Mouse (Mus musculus): ENCODE results near the gene Ctbp2. TPM values are rescaled to one million over a fixed set of nuclear protein-coding genes. Genes with fewer than 3 reads are reported as not detected.

Ctbp2 gene
- 34.8 to 40.1 TPM (median 35.2 TPM) in 3 replicates for total RNA-seq (2017)

- ATAC-seq (replicated peaks; ENCODE audit: insufficient number of reproducible peaks, low FRiP score, low TSS enrichment, poor library complexity, severe bottlenecking) = peak; percentile 78
These were observed at the start of gene Ctbp2 for GRCm38 (mm10) chr7:133123999-133124700. Gene Ctbp2, minus strand, starts transcription at chr7:133124354.

DNA sequence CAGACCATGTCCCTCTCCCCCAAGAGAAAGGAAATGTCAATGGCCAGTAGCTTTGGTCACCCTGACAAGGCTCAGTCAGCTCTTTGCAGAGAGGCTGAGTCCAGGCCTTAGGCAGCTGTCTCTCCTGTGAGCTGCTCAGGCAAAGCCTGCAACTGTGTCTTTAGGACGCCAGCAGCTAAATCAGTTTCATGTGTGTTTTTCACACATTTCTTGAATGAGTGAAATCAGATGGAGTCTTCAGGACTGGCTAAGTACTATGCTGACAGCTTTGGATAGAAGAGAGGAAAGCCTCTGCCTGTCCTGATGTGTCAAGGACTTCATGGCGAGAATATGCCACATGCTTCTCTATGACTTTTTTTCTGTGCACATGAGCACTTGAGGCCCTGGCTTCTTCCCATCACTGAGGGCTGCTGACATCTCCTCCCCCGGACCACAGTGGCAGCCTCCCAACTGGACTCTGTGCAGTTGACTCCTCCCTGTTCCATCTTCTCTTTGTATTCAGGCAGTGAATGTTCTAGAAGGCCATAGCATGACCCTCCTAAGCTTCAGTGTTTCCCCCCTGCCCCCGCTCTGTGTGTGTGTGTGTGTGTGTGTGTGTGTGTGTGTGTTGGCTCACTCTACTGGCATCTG, 47.4 kb upstream of the Ctbp2 start:
- no peak for ATAC-seq (replicated peaks; ENCODE audit: insufficient number of reproducible peaks, low FRiP score, low TSS enrichment, poor library complexity, severe bottlenecking)

DNA sequence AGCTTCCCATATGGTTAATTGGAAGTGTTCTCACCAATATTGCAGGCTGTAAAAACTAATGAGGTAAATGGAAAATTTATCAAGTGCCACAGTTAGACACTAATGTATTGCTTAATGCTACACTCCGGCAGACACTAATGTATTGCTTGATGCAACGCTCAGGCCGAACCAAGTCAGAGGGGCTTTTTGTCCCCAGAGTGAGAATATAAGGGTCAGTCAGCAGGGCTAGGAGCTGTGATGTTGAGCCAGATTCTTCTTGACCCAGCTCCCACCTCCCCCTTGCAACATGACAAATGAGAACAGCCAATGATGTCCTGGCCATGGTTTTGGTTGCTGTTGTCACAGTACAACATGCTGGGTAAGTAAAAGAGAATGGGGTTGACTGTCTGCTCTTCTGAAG, 44.8 kb upstream of the Ctbp2 start:
- ATAC-seq (replicated peaks; ENCODE audit: insufficient number of reproducible peaks, low FRiP score, low TSS enrichment, poor library complexity, severe bottlenecking) = no peak

GRCm38 (mm10) chr7:133167903-133168302, 43.7 kb upstream of the Ctbp2 start:
- ATAC-seq (replicated peaks; ENCODE audit: insufficient number of reproducible peaks, low FRiP score, low TSS enrichment, poor library complexity, severe bottlenecking) = no peak

DNA sequence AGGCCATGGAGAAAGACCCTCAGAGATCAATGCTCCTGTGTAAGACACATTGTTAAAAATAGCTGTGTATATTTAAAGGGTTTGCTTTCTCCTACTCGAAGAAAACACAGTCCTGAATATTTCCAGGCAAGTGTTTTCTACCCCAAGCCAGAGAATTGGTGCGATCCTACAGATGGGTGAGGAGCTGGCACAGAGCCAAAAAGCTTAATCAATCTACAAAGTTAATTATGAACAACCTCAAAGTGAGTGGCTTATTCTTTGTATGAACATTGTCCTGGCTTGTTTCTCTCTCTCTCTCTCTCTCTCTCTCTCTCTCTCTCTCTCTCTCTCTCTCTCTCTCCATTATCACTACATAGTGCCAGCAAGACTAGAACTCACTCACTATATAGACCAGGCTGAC, 40.6 kb upstream of the Ctbp2 start:
- no peak for ATAC-seq (replicated peaks; ENCODE audit: insufficient number of reproducible peaks, low FRiP score, low TSS enrichment, poor library complexity, severe bottlenecking)

DNA sequence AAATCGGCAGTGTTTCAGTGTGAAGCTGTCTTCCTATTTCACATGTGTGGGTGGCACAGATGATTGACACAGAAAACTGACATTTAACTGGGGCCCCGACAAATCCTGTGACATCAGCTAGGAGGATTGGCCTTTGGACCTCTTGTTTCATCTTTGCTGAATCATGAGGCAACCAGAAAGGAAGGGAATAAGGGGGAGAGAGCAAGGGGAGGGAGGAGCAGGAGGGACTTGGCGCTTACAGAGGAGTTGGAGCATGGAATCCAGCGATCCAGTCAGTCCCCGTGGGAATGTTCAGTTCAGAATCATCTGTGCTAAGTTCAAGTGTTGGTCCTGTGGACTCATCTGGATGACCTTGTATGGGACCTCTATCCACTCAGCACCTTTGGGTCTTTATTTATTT, 38.9 kb upstream of the Ctbp2 start:
- ATAC-seq (replicated peaks; ENCODE audit: insufficient number of reproducible peaks, low FRiP score, low TSS enrichment, poor library complexity, severe bottlenecking) = no peak

- ATAC-seq (replicated peaks; ENCODE audit: insufficient number of reproducible peaks, low FRiP score, low TSS enrichment, poor library complexity, severe bottlenecking) = no peak
These were observed 38.0 kb upstream of the Ctbp2 start for GRCm38 (mm10) chr7:133162131-133162530.

GRCm38 (mm10) chr7:133161362-133162080, 37.4 kb upstream of the Ctbp2 start:
- no peak for ATAC-seq (replicated peaks; ENCODE audit: insufficient number of reproducible peaks, low FRiP score, low TSS enrichment, poor library complexity, severe bottlenecking)

DNA sequence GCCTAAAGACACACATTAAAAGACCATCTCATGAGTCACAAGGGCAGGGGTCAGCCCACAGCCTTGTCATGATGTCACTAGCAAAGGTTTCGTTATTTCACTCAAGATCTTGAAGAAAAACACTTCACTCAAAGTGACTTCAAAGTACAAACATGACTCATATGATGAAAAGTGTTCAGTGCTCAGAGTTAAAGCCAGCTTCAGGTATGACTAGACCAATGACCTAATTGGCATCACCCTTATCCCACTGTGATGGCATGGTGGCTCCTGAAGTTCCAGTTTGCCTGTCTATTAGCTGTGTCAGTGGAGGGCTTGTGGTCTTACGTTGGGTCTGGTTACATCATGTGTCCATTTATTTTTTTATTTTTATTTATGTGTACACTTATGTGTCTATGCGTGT, 35.4 kb upstream of the Ctbp2 start:
- no peak for ATAC-seq (replicated peaks; ENCODE audit: insufficient number of reproducible peaks, low FRiP score, low TSS enrichment, poor library complexity, severe bottlenecking)

DNA sequence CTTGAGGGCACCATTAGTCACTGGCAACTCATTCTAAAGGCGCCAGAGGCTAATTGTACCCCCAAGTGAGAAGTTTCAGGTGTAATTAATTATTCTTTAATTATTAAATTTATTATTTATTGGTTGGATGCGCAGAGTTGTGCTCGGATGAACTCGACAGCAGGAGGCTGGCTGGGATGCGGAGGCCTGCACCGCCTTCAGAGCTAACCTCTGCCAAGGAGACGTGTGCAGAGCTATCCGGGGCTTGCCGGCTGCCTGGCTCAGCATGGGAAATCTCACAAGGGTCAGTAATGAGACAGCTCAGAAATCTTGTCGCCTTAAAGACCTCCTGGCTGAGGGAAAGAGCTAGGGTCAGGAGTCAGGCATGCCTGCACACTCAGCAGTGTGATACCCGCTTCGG, 31.5 kb upstream of the Ctbp2 start:
- no peak for ATAC-seq (replicated peaks; ENCODE audit: insufficient number of reproducible peaks, low FRiP score, low TSS enrichment, poor library complexity, severe bottlenecking)

GRCm38 (mm10) chr7:133154846-133155245, 30.7 kb upstream of the Ctbp2 start:
- ATAC-seq (replicated peaks; ENCODE audit: insufficient number of reproducible peaks, low FRiP score, low TSS enrichment, poor library complexity, severe bottlenecking) = no peak

- ATAC-seq (replicated peaks; ENCODE audit: insufficient number of reproducible peaks, low FRiP score, low TSS enrichment, poor library complexity, severe bottlenecking) = no peak
These were observed 15.7 kb upstream of the Ctbp2 start for GRCm38 (mm10) chr7:133139689-133140336.

DNA sequence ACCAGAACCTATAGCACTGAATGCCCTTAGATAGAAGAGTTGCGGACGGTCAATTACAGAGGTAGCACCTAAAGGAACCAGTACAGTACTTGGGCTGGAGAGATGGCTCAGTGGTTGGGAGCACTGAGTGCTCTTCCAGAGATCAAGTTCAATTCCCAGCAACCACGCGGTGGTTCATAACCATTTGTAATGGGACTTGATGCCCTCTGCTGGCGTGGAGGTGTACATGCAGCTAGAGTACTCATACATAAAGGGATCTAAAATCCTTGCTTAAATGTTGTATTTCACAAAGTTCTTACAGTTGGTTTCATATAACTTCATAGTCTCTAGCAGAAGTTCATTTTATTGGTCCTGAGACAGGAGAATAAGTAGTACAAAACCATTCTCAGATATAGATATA, 9.4 kb upstream of the Ctbp2 start:
- no peak for ATAC-seq (replicated peaks; ENCODE audit: insufficient number of reproducible peaks, low FRiP score, low TSS enrichment, poor library complexity, severe bottlenecking)

- ATAC-seq (replicated peaks; ENCODE audit: insufficient number of reproducible peaks, low FRiP score, low TSS enrichment, poor library complexity, severe bottlenecking) = no peak
These were observed 8.5 kb upstream of the Ctbp2 start for GRCm38 (mm10) chr7:133132702-133133101.

DNA sequence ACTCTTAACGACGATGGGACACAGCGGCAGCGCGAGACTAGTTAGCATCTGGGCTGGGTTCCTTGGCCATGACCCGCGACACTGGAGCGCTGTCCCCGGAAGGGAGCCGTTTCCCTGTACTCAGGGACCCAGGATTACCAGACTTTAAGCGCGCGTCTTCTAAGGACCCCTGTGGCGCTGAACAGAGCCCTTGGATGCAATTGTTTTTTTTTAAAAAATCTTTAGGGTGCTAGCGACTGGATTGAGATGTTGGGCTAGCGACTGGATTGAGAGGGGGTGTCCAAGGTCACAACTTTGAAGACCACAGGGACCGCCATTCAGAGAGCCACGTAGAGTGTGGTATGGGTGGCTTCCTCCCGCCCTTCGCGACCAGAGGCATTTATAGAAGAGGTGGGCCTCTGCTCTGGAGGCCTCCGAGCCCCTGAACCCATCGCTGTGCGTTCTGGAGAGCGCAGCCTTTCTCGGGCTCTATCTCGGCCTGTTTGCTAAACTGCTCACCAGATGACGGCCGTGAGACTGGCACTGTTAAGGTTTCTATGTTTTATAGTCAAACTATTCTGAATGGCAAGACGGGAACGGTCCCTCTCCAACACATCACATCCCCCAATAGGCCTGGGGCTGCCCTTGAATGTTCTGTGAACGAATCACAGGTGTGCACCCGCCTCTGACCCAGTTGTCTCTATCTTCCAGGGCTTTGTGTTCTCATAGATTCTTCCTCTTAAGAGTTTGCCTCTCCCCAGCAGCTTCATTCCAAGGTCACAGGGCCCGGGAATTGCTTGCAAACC, 739 bp upstream of the Ctbp2 start:
- no peak for ATAC-seq (replicated peaks; ENCODE audit: insufficient number of reproducible peaks, low FRiP score, low TSS enrichment, poor library complexity, severe bottlenecking)

DNA sequence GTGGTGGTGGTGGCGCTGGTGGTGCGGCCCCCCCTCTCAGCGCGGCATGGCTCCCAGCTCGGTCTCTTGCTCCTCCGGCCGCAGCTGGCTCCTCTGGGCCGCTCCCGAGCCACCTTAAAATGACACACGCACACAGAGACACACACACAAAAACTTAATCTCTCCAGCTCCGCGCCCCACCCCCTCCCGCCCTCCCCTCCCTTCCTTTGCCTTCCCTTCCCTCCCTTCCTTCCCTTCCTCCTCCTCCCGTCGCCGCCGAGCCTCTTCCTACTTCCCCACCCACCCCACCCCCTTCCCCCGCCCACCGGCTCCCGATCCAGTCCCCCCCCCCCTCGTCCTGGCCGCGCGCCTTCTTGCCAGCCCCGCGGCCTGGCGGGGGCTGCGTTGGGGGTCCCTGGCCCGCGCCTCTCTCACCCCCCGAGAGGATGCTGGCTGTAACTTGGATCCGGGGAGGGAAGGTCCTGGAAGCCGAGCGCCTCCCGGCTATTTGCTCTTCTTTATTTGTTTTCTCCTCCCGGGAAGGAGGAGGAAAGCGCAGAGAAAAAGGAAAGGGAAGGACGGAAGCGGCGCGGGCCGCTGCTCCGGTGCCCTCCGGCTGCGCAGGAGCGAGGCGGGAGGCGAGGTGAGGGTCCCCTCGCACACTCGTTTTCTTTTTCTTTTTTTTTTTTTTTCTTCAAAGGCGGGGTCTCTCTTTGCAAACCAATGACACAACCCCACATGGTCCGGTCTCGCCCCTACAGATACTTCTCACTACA, 733 bp downstream of the Ctbp2 start, which contains the start of gene Fgfr2:
Gene Fgfr2 (minus strand): TSS at position 107 of the 755 bp plus-strand sequence.
- no peak for ATAC-seq (replicated peaks; ENCODE audit: insufficient number of reproducible peaks, low FRiP score, low TSS enrichment, poor library complexity, severe bottlenecking)

DNA sequence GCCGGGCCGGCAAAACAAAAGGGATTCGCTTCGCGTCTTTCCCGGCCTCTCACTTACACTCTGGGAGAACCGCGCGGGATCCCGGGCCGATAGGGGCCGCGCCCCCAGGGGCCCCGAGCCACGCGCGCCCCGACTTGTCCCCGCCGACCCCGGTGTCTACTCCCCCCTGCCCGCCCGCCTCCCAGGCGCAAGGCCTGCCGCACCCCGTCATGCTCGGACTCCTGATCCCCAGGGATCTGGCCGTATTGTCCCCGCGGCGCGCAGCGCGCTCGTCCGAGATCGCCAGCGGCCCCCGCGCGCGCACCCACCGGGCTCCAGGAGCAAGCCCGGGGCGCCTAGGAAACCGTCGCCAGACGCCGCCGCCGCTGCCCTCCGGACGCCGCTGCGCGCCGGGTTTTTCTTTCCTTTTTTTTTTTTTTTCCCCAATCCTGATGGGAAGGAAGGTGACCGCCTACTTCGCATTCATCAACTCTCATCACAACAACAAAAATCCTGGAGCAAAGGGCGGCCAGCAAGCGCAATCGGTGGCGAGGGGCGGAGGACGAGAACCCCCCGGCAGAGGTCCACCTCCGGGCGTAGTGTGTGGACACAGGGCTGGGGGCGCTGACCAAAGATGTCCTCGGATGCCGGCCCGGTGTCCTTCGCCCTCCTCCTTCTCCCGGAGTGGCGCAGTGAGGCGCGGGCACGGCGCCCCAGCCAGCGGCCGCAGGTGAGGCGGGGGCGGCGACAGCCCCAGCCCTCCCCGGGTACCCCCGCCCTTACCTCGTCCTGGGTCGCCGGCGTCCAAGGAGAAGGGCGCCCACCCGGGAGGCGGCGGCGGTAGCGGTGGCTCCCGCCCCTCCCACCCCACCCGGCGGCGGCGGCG, 1.5 kb downstream of the Ctbp2 start:
- no peak for ATAC-seq (replicated peaks; ENCODE audit: insufficient number of reproducible peaks, low FRiP score, low TSS enrichment, poor library complexity, severe bottlenecking)
